Mouse (Mus musculus) hindbrain, embryonic 14.5 days (tissue): ENCODE measurements at regions not wholly inside any gene's neighbourhood (a gene's known extent, or its start where the extent isn't known, plus 50 kb on each side); places are given as distances from the start of the nearest gene placed in this dataset. TPM values are rescaled to one million over a fixed set of nuclear protein-coding genes. Genes with fewer than 3 reads are reported as not detected.

Experiments
- microRNA-seq: library from miRNA; unstranded; fragments of <30 nt; microRNA quantifications from one replicate; pipeline ENCODE4, GENCODE M21; 2016

Small RNAs in the stretch of these regions (microRNA-seq; reads per million reads assigned to microRNA genes)
- gene Gm24587: not detected
- gene Mir3966: not detected
